Mouse (Mus musculus) liver, embryonic 16.5 days (tissue): ENCODE measurements around the gene Btn1a1. TPM values are rescaled to one million over a fixed set of nuclear protein-coding genes. Genes with fewer than 3 reads are reported as not detected.

Experiments
- ATAC-seq: fragments of 200-750 bp; cut with Nextera tagmentation; 2 replicates; pipeline ENCODE4 v1.8.0; 2017; ENCODE audit warnings: low read depth, mild to moderate bottlenecking, moderate number of reproducible peaks, moderate library complexity
- H3K27ac ChIP-seq: fragments of 300-500 bp; sonication (generic); 2 replicates; pipeline ENCODE4 v1.5.1; 2014; ENCODE audit warnings: mild to moderate bottlenecking, low read length
- H3K27me3 ChIP-seq: fragments of 300-500 bp; sonication (generic); 2 replicates; pipeline ENCODE4 v1.6.1; 2014; ENCODE audit warnings: low read depth, low read length, mixed read lengths; ENCODE audit not compliant: control insufficient read depth, insufficient read depth
- H3K36me3 ChIP-seq: fragments of 300-500 bp; sonication (generic); 2 replicates; pipeline ENCODE4 v1.6.1; 2014; ENCODE audit warnings: mild to moderate bottlenecking; ENCODE audit not compliant: control insufficient read depth, insufficient read depth
- H3K4me1 ChIP-seq: fragments of 300-500 bp; sonication (generic); 2 replicates; pipeline ENCODE4 v1.6.1; 2014; ENCODE audit warnings: low read depth, low read length, mixed read lengths; ENCODE audit not compliant: control insufficient read depth
- H3K4me2 ChIP-seq: fragments of 300-500 bp; sonication (generic); 2 replicates; pipeline ENCODE4 v1.6.1; 2014; ENCODE audit warnings: low read depth, low read length, mixed read lengths
- H3K4me3 ChIP-seq: fragments of 300-500 bp; sonication (generic); 2 replicates; pipeline ENCODE4 v1.5.1; 2014; ENCODE audit warnings: low read depth, mild to moderate bottlenecking, low read length
- H3K9ac ChIP-seq: fragments of 300-500 bp; sonication (generic); 2 replicates; pipeline ENCODE4 v1.6.1; 2014; ENCODE audit warnings: low read depth, low read length
- H3K9me3 ChIP-seq: fragments of 300-500 bp; sonication (generic); replicated peaks from 2 replicates; pipeline ENCODE4 v1.6.1; 2016; ENCODE audit warnings: low read length; ENCODE audit not compliant: control insufficient read depth
- WGBS: fragments of 180-500 bp; shearing (Covaris S2); extraction: QIAGEN DNeasy Blood & Tissue Kit; methylation state at CpG from one replicate; pipeline ENCODE4 v1.1.7; 2014; ENCODE audit not compliant: insufficient replicate concordance; 5-methylcytosine and 5-hydroxymethylcytosine counted together
- polyA plus RNA-seq: library from polyadenylated mRNA; unstranded; fragments of >200 nt; fragmentation: Nextera tagmentation; extraction: Ambion mirVana; gene quantifications from 2 replicates; pipeline ENCODE4 v1.2.1, GENCODE M21; 2015

Btn1a1 gene
- polyA plus RNA-seq, 1 experiment from 2014 or later: 2.0 TPM

GRCm38 (mm10) chr13:23464224-23464637 is 1.5 kb downstream of the Btn1a1 start:
- peaks cover 37% of the 10 kb centered on the region for H3K4me1 ChIP-seq
- WGBS: under 1% methylated on average over 29 of the region's 29 CpGs
- no peaks in the 10 kb centered on the region for H3K27me3 ChIP-seq
- ATAC-seq: peak; percentile 56
- no peaks in the 10 kb centered on the region for H3K36me3 ChIP-seq
- H3K9me3 ChIP-seq: no peaks in the 10 kb centered on the region
- peak overlapping the region; percentile 82 for H3K27ac ChIP-seq
- H3K9ac ChIP-seq: peak overlapping the region; percentile 81
- peak overlapping the region; percentile 72 for H3K4me3 ChIP-seq
- H3K4me2 ChIP-seq: peak overlapping the region; percentile 77

GRCm38 (mm10) chr13:23463381-23464223 is 2.1 kb downstream of the Btn1a1 start:
- peaks cover 44% of the 10 kb centered on the region for H3K4me1 ChIP-seq
- H3K4me2 ChIP-seq: peak overlapping the region; percentile 77
- ATAC-seq: peak; percentile 52
- H3K4me3 ChIP-seq: peak overlapping the region; percentile 72
- H3K27me3 ChIP-seq: no peaks in the 10 kb centered on the region
- no peaks in the 10 kb centered on the region for H3K9me3 ChIP-seq
- WGBS: under 1% methylated on average over 21 of the region's 21 CpGs
- H3K9ac ChIP-seq: peak overlapping the region; percentile 81
- H3K27ac ChIP-seq: peak overlapping the region; percentile 82
- H3K36me3 ChIP-seq: no peaks in the 10 kb centered on the region

- H3K4me3 ChIP-seq: no peak overlapping the region
- no peaks in the 10 kb centered on the region for H3K36me3 ChIP-seq
- ATAC-seq: no peak
- no peaks in the 10 kb centered on the region for H3K9me3 ChIP-seq
- H3K27ac ChIP-seq: no peak overlapping the region
- H3K27me3 ChIP-seq: no peaks in the 10 kb centered on the region
- H3K9ac ChIP-seq: no peak overlapping the region
- peaks cover 51% of the 10 kb centered on the region for H3K4me1 ChIP-seq
- no peak overlapping the region for H3K4me2 ChIP-seq
These were observed 3.0 kb downstream of the Btn1a1 start for GRCm38 (mm10) chr13:23462669-23463068.

GRCm38 (mm10) chr13:23462063-23462462 is 3.6 kb downstream of the Btn1a1 start:
- no peaks in the 10 kb centered on the region for H3K27me3 ChIP-seq
- 69% methylated on average over 4 of the region's 4 CpGs for WGBS
- H3K9me3 ChIP-seq: no peaks in the 10 kb centered on the region
- H3K4me2 ChIP-seq: no peak overlapping the region
- peaks cover 53% of the 10 kb centered on the region for H3K4me1 ChIP-seq
- H3K27ac ChIP-seq: no peak overlapping the region
- H3K36me3 ChIP-seq: no peaks in the 10 kb centered on the region
- H3K4me3 ChIP-seq: no peak overlapping the region
- ATAC-seq: no peak
- H3K9ac ChIP-seq: no peak overlapping the region

GRCm38 (mm10) chr13:23459264-23459846 is 6.3 kb downstream of the Btn1a1 start:
- 9% methylated on average over 15 of the region's 15 CpGs for WGBS
- Histone ChIP-seq H3K27ac (peak overlapping the region; percentile 88), H3K4me1 (peaks cover 33% of the 10 kb centered on the region), H3K9ac (peak overlapping the region; percentile 55), H3K36me3 (no peaks in the 10 kb centered on the region), H3K9me3 (no peaks in the 10 kb centered on the region), H3K4me2 (peak overlapping the region; percentile 61), H3K4me3 (peak overlapping the region; percentile 34), H3K27me3 (no peaks in the 10 kb centered on the region)
- ATAC-seq: peak; percentile 89

- no peak for ATAC-seq
- H3K9ac ChIP-seq: peak overlapping the region; percentile 73
- 2% methylated on average over 9 of the region's 9 CpGs for whole genome bisulfite sequencing
- no peaks in the 10 kb centered on the region for H3K27me3 ChIP-seq
- H3K9me3 ChIP-seq: no peaks in the 10 kb centered on the region
- peaks cover 22% of the 10 kb centered on the region for H3K4me1 ChIP-seq
- H3K36me3 ChIP-seq: no peaks in the 10 kb centered on the region
- peak overlapping the region; percentile 55 for H3K4me2 ChIP-seq
- peak overlapping the region; percentile 79 for H3K4me3 ChIP-seq
- H3K27ac ChIP-seq: peak overlapping the region; percentile 88
These were observed 11.8 kb downstream of the Btn1a1 start for GRCm38 (mm10) chr13:23453926-23454325.

- H3K4me1 ChIP-seq: peaks cover 22% of the 10 kb centered on the region
- H3K36me3 ChIP-seq: no peaks in the 10 kb centered on the region
- H3K9ac ChIP-seq: peak overlapping the region; percentile 73
- under 1% methylated on average over 25 of the region's 25 CpGs for WGBS
- peak overlapping the region; percentile 88 for H3K27ac ChIP-seq
- peak overlapping the region; percentile 79 for H3K4me3 ChIP-seq
- H3K9me3 ChIP-seq: no peaks in the 10 kb centered on the region
- ATAC-seq: peak; percentile 80
- peak overlapping the region; percentile 55 for H3K4me2 ChIP-seq
- no peaks in the 10 kb centered on the region for H3K27me3 ChIP-seq
These were observed 12.3 kb downstream of the Btn1a1 start for GRCm38 (mm10) chr13:23453362-23453862.

GRCm38 (mm10) chr13:23450398-23450797 is 15.3 kb downstream of the Btn1a1 start:
- no peaks in the 10 kb centered on the region for H3K9me3 ChIP-seq
- H3K36me3 ChIP-seq: no peaks in the 10 kb centered on the region
- no peaks in the 10 kb centered on the region for H3K27me3 ChIP-seq
- H3K4me2 ChIP-seq: peak overlapping the region; percentile 84
- peak overlapping the region; percentile 56 for H3K9ac ChIP-seq
- peaks cover 16% of the 10 kb centered on the region for H3K4me1 ChIP-seq
- WGBS: under 1% methylated on average over 15 of the region's 15 CpGs
- H3K27ac ChIP-seq: peak overlapping the region; percentile 86
- H3K4me3 ChIP-seq: peak overlapping the region; percentile 59
- peak; percentile 47 for ATAC-seq
